Mouse (Mus musculus) kidney, embryonic 16.5 days (tissue): ENCODE measurements around the gene Crabp2. TPM values are rescaled to one million over a fixed set of nuclear protein-coding genes. Genes with fewer than 3 reads are reported as not detected.
A peak's percentile ranks its signal among the peaks of the same experiment; 100 is the strongest.

Experiments used
- ATAC-seq: fragments of 200-750 bp; cut with Nextera tagmentation; 2 replicates; pipeline ENCODE4 v1.8.0; 2017; ENCODE audit warnings: moderate TSS enrichment; ENCODE audit not compliant: low FRiP score, low TSS enrichment
- H3K27ac ChIP-seq: fragments of 300-500 bp; sonication (generic); 2 replicates; pipeline ENCODE4 v1.5.1; 2014; ENCODE audit warnings: low read length
- H3K27me3 ChIP-seq: fragments of 300-500 bp; sonication (generic); 2 replicates; pipeline ENCODE4 v1.6.1; 2014; ENCODE audit warnings: low read length, control low read depth, mixed read lengths; ENCODE audit not compliant: insufficient read depth
- H3K36me3 ChIP-seq: fragments of 300-500 bp; sonication (generic); 2 replicates; pipeline ENCODE4 v1.6.1; 2014; ENCODE audit warnings: low read length, control low read depth, mixed read lengths; ENCODE audit not compliant: insufficient read depth
- H3K4me1 ChIP-seq: fragments of 300-500 bp; sonication (generic); 2 replicates; pipeline ENCODE4 v1.6.1; 2014; ENCODE audit warnings: low read length, control low read depth, mixed read lengths; ENCODE audit not compliant: insufficient read depth
- H3K4me2 ChIP-seq: fragments of 300-500 bp; sonication (generic); replicated peaks from 2 replicates; pipeline ENCODE4 v1.6.1; 2014; ENCODE audit warnings: low read depth, low read length
- H3K4me3 ChIP-seq: fragments of 300-500 bp; sonication (generic); 2 replicates; pipeline ENCODE4 v1.5.1; 2014; ENCODE audit warnings: mild to moderate bottlenecking, low read length
- H3K9ac ChIP-seq: fragments of 300-500 bp; sonication (generic); replicated peaks from 2 replicates; pipeline ENCODE4 v1.6.1; 2014; ENCODE audit warnings: low read length
- H3K9me3 ChIP-seq: fragments of 300-500 bp; sonication (generic); 2 replicates; pipeline ENCODE4 v1.6.1; 2016; ENCODE audit warnings: low read length, control low read depth
- WGBS: fragments of 180-500 bp; shearing (Covaris S2); extraction: QIAGEN DNeasy Blood & Tissue Kit; methylation state at CpG from one replicate; pipeline ENCODE4 v1.1.7; 2014; 5-methylcytosine and 5-hydroxymethylcytosine counted together
- polyA plus RNA-seq: library from polyadenylated mRNA; unstranded; fragments of >200 nt; fragmentation: Nextera tagmentation; extraction: Ambion mirVana; gene quantifications from 2 replicates; pipeline ENCODE4 v1.2.1, GENCODE M21; 2015

Crabp2 gene
- polyA plus RNA-seq, 1 experiment from 2014 or later = 62.0 TPM

DNA sequence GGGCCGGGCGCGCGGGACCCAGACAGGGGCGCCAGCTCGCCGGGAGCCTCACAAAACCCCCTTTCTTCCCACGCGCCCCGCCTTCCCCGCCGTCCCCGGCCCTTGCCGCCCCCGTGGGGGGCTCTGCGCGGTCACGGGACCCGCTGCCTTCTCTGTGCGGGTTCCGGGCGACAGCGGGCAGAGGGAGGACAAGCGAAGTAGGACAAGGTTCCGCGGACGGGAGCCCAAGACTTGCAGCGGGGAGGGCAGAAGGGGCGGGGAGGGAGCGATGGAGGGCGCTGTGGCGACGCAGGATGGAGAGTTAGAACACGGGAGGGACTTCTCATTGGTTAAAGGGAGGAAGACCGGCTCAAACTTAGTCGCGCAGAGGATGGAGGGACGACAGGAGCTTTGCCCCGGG lies 51.7 kb downstream of the Crabp2 start, which contains the start of gene Bcan:
TSS of gene Bcan (minus strand) at position 50 of the 400 bp plus-strand sequence.
- ATAC-seq = no peak
- Histone ChIP-seq H3K4me3 (peak within 1 kb of the TSS; percentile 46), H3K4me1 (peaks cover 18% of the 10 kb centered on the region), H3K36me3 (no peaks in the 10 kb centered on the region), H3K9me3 (no peaks in the 10 kb centered on the region), H3K4me2 (peak within 1 kb of the TSS; percentile 63), H3K27ac (no peak within 1 kb of the TSS), H3K9ac (0 out of 2 replicates have a peak within 1 kb of the TSS, but pooled peaks have one; percentile 11), H3K27me3 (peaks cover 84% of the 10 kb centered on the region)
- 0% methylated on average over 32 of the region's 39 CpGs for WGBS

DNA sequence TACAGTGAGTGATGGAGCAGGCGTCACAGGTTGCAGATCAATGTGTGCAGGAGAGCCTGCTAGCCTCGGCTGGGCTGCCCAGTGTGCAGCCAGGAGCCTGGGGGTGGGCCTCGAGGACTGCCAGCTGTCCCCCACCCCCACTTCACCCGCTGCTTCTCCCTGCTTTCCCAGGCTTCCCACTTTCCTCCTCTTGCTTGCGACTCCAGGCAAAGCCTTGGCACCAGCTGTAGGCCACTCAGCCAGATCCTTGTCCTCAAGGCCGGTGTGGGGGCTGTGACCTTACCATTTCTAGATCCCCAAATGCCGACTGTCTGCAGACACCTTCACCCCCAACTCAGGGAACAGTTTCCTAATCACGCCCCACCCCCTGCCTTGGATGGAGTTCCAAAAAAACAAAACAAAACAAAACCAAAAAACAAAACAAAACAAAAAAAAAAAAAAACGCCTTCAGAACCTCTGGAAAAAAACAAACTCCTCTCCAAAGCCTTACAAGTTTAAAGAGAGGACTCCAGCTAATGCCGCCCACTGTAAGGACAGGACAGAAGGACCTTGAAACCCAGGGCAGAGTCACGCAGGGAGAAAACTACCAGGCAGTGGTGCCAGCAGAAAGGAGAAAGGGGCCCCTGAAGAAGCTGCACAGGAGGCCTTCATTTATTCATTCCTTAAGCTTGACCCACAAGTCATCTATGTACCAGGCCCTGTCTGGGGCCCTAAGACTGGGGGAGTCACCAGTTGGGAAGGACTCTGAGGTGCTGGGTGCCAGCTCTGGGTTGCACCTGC lies 52.5 kb downstream of the Crabp2 start:
- Histone ChIP-seq H3K27ac (no peak overlapping the region), H3K4me3 (no peak overlapping the region), H3K36me3 (no peaks in the 10 kb centered on the region), H3K9me3 (peaks cover 3% of the 10 kb centered on the region; the same call in 1 of the 2 replicates), H3K27me3 (peaks cover 76% of the 10 kb centered on the region), H3K9ac (no peak overlapping the region), H3K4me1 (peaks cover 18% of the 10 kb centered on the region), H3K4me2 (no peak overlapping the region)
- ATAC-seq = no peak
- 13% methylated on average over 11 of the region's 11 CpGs for WGBS

DNA sequence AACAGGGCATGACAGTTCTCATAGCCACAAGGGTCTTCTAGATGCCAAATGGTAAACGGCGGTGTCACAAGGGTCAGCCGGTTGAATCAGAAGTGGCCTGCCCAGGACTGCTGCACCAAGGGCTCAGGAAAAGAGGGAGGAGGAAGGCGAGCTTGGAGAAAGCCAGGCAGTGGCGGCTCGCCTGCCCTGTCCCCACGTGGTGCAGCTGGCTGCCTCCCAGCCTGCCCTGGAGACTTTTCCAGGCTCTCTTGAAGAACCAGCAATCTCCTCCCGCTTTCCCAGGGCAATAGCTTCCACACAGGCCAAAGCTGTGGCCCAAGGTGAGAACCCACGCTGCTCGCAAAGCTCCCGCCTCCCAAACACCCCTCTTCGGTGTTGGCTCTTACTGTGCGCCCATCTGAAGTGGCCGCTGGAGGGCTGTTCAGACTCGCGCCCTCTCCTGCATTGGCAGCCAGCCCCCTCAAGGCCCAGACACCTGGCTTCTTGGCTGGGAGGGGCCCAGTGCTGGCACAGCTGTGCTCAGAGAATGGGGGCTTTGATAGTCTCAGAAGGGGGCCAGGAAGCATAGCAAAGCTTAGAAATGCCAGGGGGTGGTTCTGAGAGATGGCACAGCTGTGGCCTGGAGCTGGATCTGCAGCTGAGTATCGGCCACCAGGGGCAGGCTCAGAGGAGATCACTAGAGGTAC lies 54.0 kb downstream of the Crabp2 start:
- H3K4me2 ChIP-seq = no peak overlapping the region
- no peak overlapping the region for H3K4me3 ChIP-seq
- peaks cover 12% of the 10 kb centered on the region for H3K4me1 ChIP-seq
- WGBS = 3% methylated on average over 17 of the region's 17 CpGs
- peaks cover 5% of the 10 kb centered on the region; the same call in 1 of the 2 replicates for H3K9me3 ChIP-seq
- no peak for ATAC-seq
- H3K27me3 ChIP-seq = peaks cover 64% of the 10 kb centered on the region
- no peak overlapping the region for H3K27ac ChIP-seq
- no peaks in the 10 kb centered on the region for H3K36me3 ChIP-seq
- H3K9ac ChIP-seq = no peak overlapping the region

Other genes starting within 250 kb of the Crabp2 start
- gene Lrrc71, start 200.0 kb upstream of the Crabp2 start, polyA plus RNA-seq = 0.87 and 0.89 TPM in 2 replicates
- gene Ntrk1, start 153.5 kb upstream of the Crabp2 start, polyA plus RNA-seq = 6.1 and 6.4 TPM in 2 replicates
- 2.7 and 2.8 TPM in 2 replicates for gene Insrr, start 151.7 kb upstream of the Crabp2 start, polyA plus RNA-seq
- gene Pear1, start 124.4 kb upstream of the Crabp2 start, polyA plus RNA-seq = 60.2 and 62.9 TPM in 2 replicates
- 0.09 TPM in 1 of 2 replicates, not detected in the other for gene Sh2d2a, start 101.9 kb upstream of the Crabp2 start, polyA plus RNA-seq
- gene Prcc, start 63.1 kb upstream of the Crabp2 start, polyA plus RNA-seq = 13.3 and 13.8 TPM in 2 replicates
- gene Hdgf, start 42.3 kb upstream of the Crabp2 start, polyA plus RNA-seq = 83.2 and 115 TPM in 2 replicates
- 76.1 and 80.1 TPM in 2 replicates for gene Mrpl24, start 29.2 kb upstream of the Crabp2 start, polyA plus RNA-seq
- gene Isg20l2, start 18.4 kb upstream of the Crabp2 start, polyA plus RNA-seq = 60.2 and 68.7 TPM in 2 replicates
- 19.9 and 22.7 TPM in 2 replicates for gene Rrnad1, start 17.9 kb upstream of the Crabp2 start, polyA plus RNA-seq
- 25.7 and 26.6 TPM in 2 replicates for gene Nes, start 22.4 kb downstream of the Crabp2 start, polyA plus RNA-seq
- 0.10 TPM in 1 of 2 replicates, not detected in the other for gene Bcan, start 51.6 kb downstream of the Crabp2 start, polyA plus RNA-seq
- 0.13 and 0.16 TPM in 2 replicates for gene Hapln2, start 78.9 kb downstream of the Crabp2 start, polyA plus RNA-seq
- gene Gpatch4, start 94.4 kb downstream of the Crabp2 start, polyA plus RNA-seq = 35.2 and 42.8 TPM in 2 replicates
- 181 and 190 TPM in 2 replicates for gene Naxe, start 109.8 kb downstream of the Crabp2 start, polyA plus RNA-seq
- not detected in 2 replicates for gene Ttc24, start 129.6 kb downstream of the Crabp2 start, polyA plus RNA-seq
- 20.9 and 23.6 TPM in 2 replicates for gene Iqgap3, start 133.3 kb downstream of the Crabp2 start, polyA plus RNA-seq
- 16.9 and 20.2 TPM in 2 replicates for gene Mef2d, start 193.7 kb downstream of the Crabp2 start, polyA plus RNA-seq